Mouse (Mus musculus) megakaryocyte-erythroid progenitor cell, adult 5-6 weeks (primary cell): ENCODE measurements around the gene Adgrd1. TPM values are rescaled to one million over a fixed set of nuclear protein-coding genes. Genes with fewer than 3 reads are reported as not detected.
A peak's percentile ranks its signal among the peaks of the same experiment; 100 is the strongest.

Source experiments
- ATAC-seq: replicated peaks from 2 replicates; pipeline ENCODE4 v1.8.0; 2016; ENCODE audit warnings: mild to moderate bottlenecking, inconsistent platforms; ENCODE audit not compliant: severe bottlenecking, poor library complexity, low FRiP score, low TSS enrichment
- total RNA-seq, 2 experiments: library from RNA; stranded (forward) in 1 of 2; stranded (reverse) in 1 of 2; fragments of 200-1000, 215-1000 nt in 1 of 2; fragments of >200 nt in 1 of 2; fragmentation: Nextera tagmentation in 1 of 2; gene quantifications; 2 replicates each; pipeline ENCODE4 v1.2.3; 2014 to 2017

The Adgrd1 gene
- total RNA-seq, 2 experiments from 2014 or later = 0.14 to 0.94 TPM

GRCm38 (mm10) chr5:129145307-129145935 is 48.9 kb downstream of the Adgrd1 start:
- no peak for ATAC-seq

DNA sequence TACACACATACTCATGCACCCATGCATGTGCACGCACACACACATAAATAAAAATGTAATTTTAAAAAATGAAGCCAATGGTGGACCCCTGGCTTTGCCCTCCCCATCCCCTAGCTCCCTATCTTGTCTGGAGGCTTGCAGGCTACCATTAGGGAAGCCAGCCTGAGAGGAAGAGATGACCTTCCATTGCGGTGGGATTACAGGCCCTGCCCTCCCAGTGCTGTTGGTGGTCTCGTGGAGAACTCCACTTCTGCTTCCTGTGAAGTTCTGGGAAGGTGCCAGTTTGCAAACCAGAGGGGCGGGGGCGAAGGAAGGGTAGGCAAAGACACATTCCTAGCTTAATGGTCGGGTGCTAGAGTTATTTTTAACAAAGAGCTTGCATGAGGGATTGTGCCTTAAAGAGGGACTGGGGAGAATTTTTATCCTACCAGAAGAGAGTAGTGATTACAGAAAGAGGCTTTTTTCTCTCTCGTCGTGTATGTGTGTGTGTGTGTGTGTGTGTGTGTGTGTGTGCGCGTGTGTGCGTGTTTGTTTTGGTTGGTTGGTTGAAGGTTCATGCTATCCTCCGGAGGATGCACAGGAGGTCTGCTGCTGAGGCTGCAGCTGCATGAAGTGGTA is 50.5 kb downstream of the Adgrd1 start:
- ATAC-seq = no peak

GRCm38 (mm10) chr5:129148485-129148884 is 51.9 kb downstream of the Adgrd1 start:
- no peak for ATAC-seq

DNA sequence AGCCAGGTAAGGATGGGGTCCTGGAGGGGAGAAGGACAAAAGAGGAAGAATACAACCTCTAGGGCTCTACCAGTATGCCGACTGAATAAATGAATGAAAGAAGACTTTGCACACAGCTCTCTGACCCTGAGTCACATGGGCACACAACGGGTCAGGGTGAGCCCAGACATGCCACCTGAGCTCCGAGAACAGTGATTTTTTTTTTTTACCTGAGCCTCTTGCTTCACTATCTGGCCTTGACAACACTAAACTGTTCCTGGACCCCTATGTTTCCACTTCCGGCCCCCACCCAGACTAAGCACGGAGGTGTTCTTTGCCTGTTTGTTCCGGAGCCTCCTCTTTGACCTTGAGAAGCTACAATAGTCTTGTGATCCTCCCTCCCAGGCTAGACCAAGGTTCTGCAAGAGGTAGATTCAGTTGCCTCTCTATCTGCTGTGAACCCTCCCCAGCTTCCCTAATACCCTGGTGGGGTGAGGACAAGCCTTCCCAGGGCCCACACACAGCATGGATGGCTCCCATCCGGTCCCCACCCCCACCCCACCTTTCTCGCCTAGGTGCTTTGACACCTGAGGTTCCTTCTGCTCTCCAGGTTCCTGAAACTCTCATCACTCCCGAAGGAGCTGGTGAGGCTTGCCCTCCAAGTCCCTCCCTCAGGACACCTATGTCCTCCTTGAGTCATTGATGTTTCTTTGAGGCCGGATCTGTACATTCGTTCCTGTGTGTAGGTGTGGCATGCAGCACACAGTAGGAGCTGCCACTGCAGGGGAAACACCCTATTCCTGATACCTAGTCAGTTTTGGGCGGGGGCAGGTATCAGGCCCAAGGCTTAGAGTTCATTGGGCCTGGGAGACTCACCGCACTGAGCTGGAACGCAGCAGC is 58.7 kb downstream of the Adgrd1 start:
- ATAC-seq = no peak

GRCm38 (mm10) chr5:129155902-129156311 is 59.4 kb downstream of the Adgrd1 start:
- ATAC-seq = no peak

DNA sequence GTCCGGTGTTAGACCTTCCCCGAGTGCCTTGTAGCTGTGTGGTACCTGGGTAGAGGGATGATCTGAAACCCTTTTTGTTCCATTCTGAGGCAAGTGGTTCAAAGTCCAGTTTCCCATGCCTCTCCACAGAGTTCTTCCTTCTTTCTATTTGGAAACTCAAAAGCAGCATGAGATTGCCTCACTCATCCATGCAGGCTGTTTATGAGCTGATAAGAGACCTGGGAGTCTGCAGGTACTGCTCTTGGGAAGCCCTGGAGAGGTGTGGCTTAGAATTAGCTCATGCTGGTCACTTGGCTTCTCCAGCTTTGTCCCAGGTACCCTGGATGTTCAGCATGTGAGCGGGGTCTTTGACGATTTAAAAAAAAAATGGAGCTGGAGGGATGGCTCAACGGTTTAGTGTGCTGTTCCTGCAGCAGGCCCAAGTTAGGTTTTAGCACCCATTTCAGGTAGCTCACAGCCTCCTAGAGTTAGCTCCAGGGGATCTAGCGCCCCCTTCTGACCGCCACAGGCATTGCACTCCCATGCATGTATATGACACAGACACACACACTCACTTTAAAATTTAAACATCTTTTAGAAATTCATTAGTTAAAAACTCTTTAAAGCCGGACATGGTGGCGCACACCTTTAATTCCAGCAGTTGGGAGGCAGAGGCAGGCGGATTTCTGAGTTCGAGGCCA is 65.0 kb downstream of the Adgrd1 start:
- ATAC-seq = no peak

- no peak for ATAC-seq
Observed at GRCm38 (mm10) chr5:129163416-129163815, 66.9 kb downstream of the Adgrd1 start.

GRCm38 (mm10) chr5:129164091-129164490 is 67.5 kb downstream of the Adgrd1 start:
- ATAC-seq = no peak

DNA sequence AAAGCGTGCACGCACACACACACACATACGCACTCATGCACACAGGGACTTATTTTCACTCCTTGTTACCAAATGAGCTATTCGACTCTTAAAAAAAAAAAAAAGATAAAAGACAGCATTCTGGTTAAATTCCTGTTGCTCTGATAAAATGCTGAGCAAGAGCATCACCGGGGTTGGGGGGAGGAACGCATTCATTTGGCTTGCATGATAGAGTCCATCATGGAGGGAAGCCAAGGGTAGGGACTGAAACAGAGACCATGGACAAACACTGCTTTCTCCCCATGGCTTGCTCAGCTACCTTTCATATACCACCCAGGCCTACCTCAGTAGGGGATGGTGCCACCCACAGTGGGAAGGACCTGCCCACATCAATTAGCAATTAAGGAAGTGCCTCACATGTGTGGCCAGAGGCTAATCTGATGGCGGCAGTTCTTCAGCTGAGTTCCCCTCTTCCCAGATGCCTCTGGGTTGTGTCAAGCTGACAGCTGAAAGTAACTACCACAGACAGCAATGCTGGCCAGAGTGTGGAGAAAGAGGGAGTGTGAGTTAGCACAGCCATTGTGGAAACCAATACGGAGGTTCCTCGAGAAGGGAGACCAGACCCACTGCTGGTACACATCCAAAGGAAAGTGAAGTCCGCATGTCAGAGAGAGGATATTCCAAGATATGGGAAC is 68.5 kb downstream of the Adgrd1 start:
- ATAC-seq = no peak

DNA sequence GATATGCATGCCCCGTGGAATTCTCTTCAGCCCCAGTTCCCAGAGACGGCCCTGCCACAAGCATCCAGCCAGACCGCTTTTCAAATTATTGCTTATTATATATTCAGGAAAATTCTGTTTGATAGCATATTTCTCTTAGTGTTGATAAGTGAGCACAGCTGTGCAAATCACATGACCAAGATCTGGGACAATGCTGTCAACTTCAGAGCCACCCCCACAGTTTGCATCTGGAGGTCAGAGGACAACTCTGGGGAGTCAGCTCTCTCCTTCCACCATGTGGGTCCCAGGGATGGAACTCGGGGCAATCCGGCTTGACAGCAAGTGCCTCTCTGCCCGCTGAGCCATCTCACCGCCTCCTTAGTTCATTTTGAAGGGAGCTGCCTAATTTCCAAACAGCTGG is 69.0 kb downstream of the Adgrd1 start:
- no peak for ATAC-seq

GRCm38 (mm10) chr5:129169090-129169489 is 72.5 kb downstream of the Adgrd1 start:
- no peak for ATAC-seq

- no peak for ATAC-seq
Observed at GRCm38 (mm10) chr5:129169567-129169966, 73.0 kb downstream of the Adgrd1 start.

GRCm38 (mm10) chr5:129172533-129172932 is 76.0 kb downstream of the Adgrd1 start:
- no peak for ATAC-seq

GRCm38 (mm10) chr5:129175925-129176324 is 79.4 kb downstream of the Adgrd1 start:
- no peak for ATAC-seq

GRCm38 (mm10) chr5:129177697-129178511 is 81.4 kb downstream of the Adgrd1 start:
- peak; percentile 72 for ATAC-seq

- no peak for ATAC-seq
Observed at GRCm38 (mm10) chr5:129179356-129179755, 82.8 kb downstream of the Adgrd1 start.

GRCm38 (mm10) chr5:129179995-129180714 is 83.6 kb downstream of the Adgrd1 start:
- ATAC-seq = peak; percentile 75

DNA sequence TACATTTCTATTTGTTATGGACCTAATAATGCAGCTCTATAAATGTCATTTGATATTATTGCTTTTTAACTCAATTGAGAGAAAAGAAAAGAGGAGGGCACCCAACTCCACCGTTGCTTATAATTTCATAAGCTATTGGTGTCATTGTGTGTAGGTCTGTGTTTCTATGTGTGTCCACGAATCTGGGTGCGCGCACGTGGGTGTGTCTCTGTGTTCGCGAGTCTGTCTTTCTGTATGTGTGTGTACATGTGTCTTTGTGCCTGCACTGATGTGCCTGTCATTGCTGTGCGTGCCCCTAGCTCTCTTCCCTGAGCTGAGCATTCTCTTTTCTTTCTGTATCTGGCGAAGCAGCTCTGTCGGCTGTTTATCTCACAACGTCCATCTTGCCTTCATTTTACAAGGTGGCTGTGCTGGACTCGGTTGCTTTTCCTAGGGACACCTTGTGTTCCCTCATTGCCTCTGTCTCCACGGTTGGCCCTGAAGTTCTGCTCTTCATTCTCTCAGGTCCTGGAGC is 84.2 kb downstream of the Adgrd1 start:
- peak; percentile 51 for ATAC-seq
